Mouse (Mus musculus) lung, embryonic 14.5 days (tissue): ENCODE measurements at regions not wholly inside any gene's neighbourhood (a gene's known extent, or its start where the extent isn't known, plus 50 kb on each side); places are given as distances from the start of the nearest gene placed in this dataset.

Experiments used
- ATAC-seq: fragments of 200-750 bp; cut with Nextera tagmentation; 2 replicates; pipeline ENCODE4 v1.8.0; 2017; ENCODE audit warnings: mild to moderate bottlenecking, moderate TSS enrichment, moderate library complexity; ENCODE audit not compliant: insufficient read depth
- DNase-seq: peaks from one replicate; pipeline ENCODE4 v3.0.0-alpha.2; 2015
- H3K27ac ChIP-seq: fragments of 300-500 bp; sonication (generic); 2 replicates; pipeline ENCODE4 v1.5.1; 2014; ENCODE audit warnings: low read depth, mild to moderate bottlenecking, moderate library complexity
- H3K27me3 ChIP-seq: fragments of 300-500 bp; sonication (generic); 2 replicates; pipeline ENCODE4 v1.6.1; 2014; ENCODE audit warnings: low read length, control low read depth; ENCODE audit not compliant: insufficient read depth
- H3K36me3 ChIP-seq: fragments of 300-500 bp; sonication (generic); 2 replicates; pipeline ENCODE4 v1.6.1; 2014; ENCODE audit warnings: control low read depth; ENCODE audit not compliant: insufficient read depth
- H3K4me1 ChIP-seq: fragments of 300-500 bp; sonication (generic); 2 replicates; pipeline ENCODE4 v1.6.1; 2014; ENCODE audit warnings: antibody characterized with exemption, control low read depth; ENCODE audit not compliant: insufficient read depth
- H3K4me2 ChIP-seq: fragments of 300-500 bp; sonication (generic); 2 replicates; pipeline ENCODE4 v1.6.1; 2014; ENCODE audit warnings: mild to moderate bottlenecking
- H3K4me3 ChIP-seq: fragments of 300-500 bp; sonication (generic); 2 replicates; pipeline ENCODE4 v1.5.1; 2014; ENCODE audit warnings: low read depth, low read length
- H3K9ac ChIP-seq: fragments of 300-500 bp; sonication (generic); 2 replicates; pipeline ENCODE4 v1.6.1; 2014
- H3K9me3 ChIP-seq: fragments of 300-500 bp; sonication (generic); 2 replicates; pipeline ENCODE4 v1.6.1; 2016; ENCODE audit warnings: low read depth, low read length, control low read depth
- CTCF ChIP-seq: IDR thresholded peaks from 2 replicates; pipeline ENCODE4 v1.5.1; 2016; ENCODE audit warnings: antibody characterized with exemption, low read depth
- WGBS: fragments of 180-500 bp; shearing (Covaris S2); extraction: QIAGEN DNeasy Blood & Tissue Kit; methylation state at CpG from one replicate; pipeline ENCODE4 v1.1.7; 2014; 5-methylcytosine and 5-hydroxymethylcytosine counted together

- peak; percentile 79 for DNase-seq
- Histone ChIP-seq H3K9me3 (no peaks in the 10 kb centered on the region), H3K4me2 (no peak overlapping the region), H3K27me3 (no peaks in the 10 kb centered on the region), H3K9ac (no peak overlapping the region), H3K4me3 (no peak overlapping the region), H3K27ac (no peak overlapping the region), H3K4me1 (no peaks in the 10 kb centered on the region), H3K36me3 (no peaks in the 10 kb centered on the region)
- peak; percentile 78 for TF ChIP-seq CTCF
- WGBS = 17% methylated on average over 3 of the region's 3 CpGs
- peak; percentile 38; the same call in 1 of the 2 replicates for ATAC-seq
These were observed 402.1 kb upstream of the Map3k7 start for GRCm38 (mm10) chr4:31561823-31562222.

- ATAC-seq = no peak
- TF ChIP-seq CTCF = no peak
- no peak for DNase-seq
- H3K4me1 ChIP-seq = no peaks in the 10 kb centered on the region
- no peak overlapping the region for H3K4me3 ChIP-seq
- no peaks in the 10 kb centered on the region for H3K36me3 ChIP-seq
- 31% methylated on average over 5 of the region's 5 CpGs for WGBS
- H3K9ac ChIP-seq = no peak overlapping the region
- H3K4me2 ChIP-seq = no peak overlapping the region
- no peak overlapping the region for H3K27ac ChIP-seq
- no peaks in the 10 kb centered on the region for H3K9me3 ChIP-seq
- H3K27me3 ChIP-seq = no peaks in the 10 kb centered on the region
These were observed 397.7 kb upstream of the Map3k7 start for GRCm38 (mm10) chr4:31566158-31566557.

GRCm38 (mm10) chr4:31566834-31567233 is 397.1 kb upstream of the Map3k7 start:
- TF ChIP-seq CTCF = no peak
- H3K4me3 ChIP-seq = no peak overlapping the region
- H3K36me3 ChIP-seq = no peaks in the 10 kb centered on the region
- no peaks in the 10 kb centered on the region for H3K4me1 ChIP-seq
- H3K27me3 ChIP-seq = no peaks in the 10 kb centered on the region
- H3K27ac ChIP-seq = no peak overlapping the region
- no peak for DNase-seq
- H3K9ac ChIP-seq = no peak overlapping the region
- H3K9me3 ChIP-seq = no peaks in the 10 kb centered on the region
- 47% methylated on average over 3 of the region's 3 CpGs for WGBS
- H3K4me2 ChIP-seq = no peak overlapping the region
- no peak for ATAC-seq

GRCm38 (mm10) chr4:31569687-31570086 is 394.2 kb upstream of the Map3k7 start:
- Histone ChIP-seq H3K27ac (no peak overlapping the region), H3K9me3 (no peaks in the 10 kb centered on the region), H3K4me3 (no peak overlapping the region), H3K4me2 (no peak overlapping the region), H3K9ac (no peak overlapping the region), H3K36me3 (no peaks in the 10 kb centered on the region), H3K4me1 (0 out of 2 replicates have a peak, but pooled peaks cover under 1% of the 10 kb centered on the region), H3K27me3 (no peaks in the 10 kb centered on the region)
- no peak for TF ChIP-seq CTCF
- ATAC-seq (no peak), DNase-seq (no peak)
- 70% methylated on average over 1 of the region's 1 CpGs for WGBS

GRCm38 (mm10) chr4:31576982-31577579 is 386.8 kb upstream of the Map3k7 start:
- ATAC-seq (no peak), DNase-seq (no peak)
- Histone ChIP-seq H3K27me3 (no peaks in the 10 kb centered on the region), H3K4me2 (no peak overlapping the region), H3K9ac (no peak overlapping the region), H3K9me3 (no peaks in the 10 kb centered on the region), H3K36me3 (no peaks in the 10 kb centered on the region), H3K4me3 (no peak overlapping the region), H3K27ac (no peak overlapping the region), H3K4me1 (0 out of 2 replicates have a peak, but pooled peaks cover 3% of the 10 kb centered on the region)
- no peak for TF ChIP-seq CTCF
- 27% methylated on average over 4 of the region's 4 CpGs for WGBS

- Histone ChIP-seq H3K27ac (no peak overlapping the region), H3K9ac (no peak overlapping the region), H3K27me3 (no peaks in the 10 kb centered on the region), H3K4me1 (no peaks in the 10 kb centered on the region), H3K4me2 (no peak overlapping the region), H3K9me3 (no peaks in the 10 kb centered on the region), H3K36me3 (no peaks in the 10 kb centered on the region), H3K4me3 (no peak overlapping the region)
- whole genome bisulfite sequencing = 79% methylated on average over 2 of the region's 2 CpGs
- ATAC-seq = no peak
- no peak for TF ChIP-seq CTCF
- no peak for DNase-seq
These were observed 380.4 kb upstream of the Map3k7 start for GRCm38 (mm10) chr4:31583495-31583894.

GRCm38 (mm10) chr4:31584171-31584570 is 379.7 kb upstream of the Map3k7 start:
- 84% methylated on average over 3 of the region's 3 CpGs for WGBS
- no peak overlapping the region for H3K9ac ChIP-seq
- no peaks in the 10 kb centered on the region for H3K9me3 ChIP-seq
- DNase-seq = no peak
- ATAC-seq = no peak
- no peak overlapping the region for H3K27ac ChIP-seq
- no peak overlapping the region for H3K4me2 ChIP-seq
- TF ChIP-seq CTCF = no peak
- no peaks in the 10 kb centered on the region for H3K27me3 ChIP-seq
- H3K4me1 ChIP-seq = no peaks in the 10 kb centered on the region
- H3K4me3 ChIP-seq = no peak overlapping the region
- no peaks in the 10 kb centered on the region for H3K36me3 ChIP-seq

- TF ChIP-seq CTCF = no peak
- Histone ChIP-seq H3K27me3 (no peaks in the 10 kb centered on the region), H3K4me2 (no peak overlapping the region), H3K36me3 (no peaks in the 10 kb centered on the region), H3K9ac (no peak overlapping the region), H3K4me3 (no peak overlapping the region), H3K9me3 (no peaks in the 10 kb centered on the region), H3K4me1 (no peaks in the 10 kb centered on the region), H3K27ac (peak overlapping the region; percentile 67; the same call in 1 of the 2 replicates)
- ATAC-seq = no peak
- DNase-seq = peak; percentile 80
- 46% methylated on average over 1 of the region's 1 CpGs for WGBS
These were observed 369.8 kb upstream of the Map3k7 start for GRCm38 (mm10) chr4:31594089-31594488.
